Mouse (Mus musculus) MEL (cell line): ENCODE results near the gene Ctsh. TPM values are rescaled to one million over a fixed set of nuclear protein-coding genes. Genes with fewer than 3 reads are reported as not detected.
"Not testable (repeated sequence)": the region's sequence is repeated elsewhere in the genome, so short reads cannot be mapped to it uniquely, and the experiment has no call there.

ENCODE experiments used
- DNase-seq: peaks from one replicate; pipeline ENCODE4 v3.0.0; 2011; ENCODE audit warnings: low read depth, low spot score
- H3K27ac ChIP-seq: 2 replicates; pipeline ENCODE4 v1.5.1; 2012; ENCODE audit warnings: low read depth, mild to moderate bottlenecking, control low read depth, low read length, moderate library complexity; ENCODE audit not compliant: control insufficient read depth
- H3K27me3 ChIP-seq, 2 experiments: fragments of 150-350 bp in 1 of 2; sonication (generic) in 1 of 2; 2 replicates each; pipeline ENCODE4 v1.6.1; 2012; ENCODE audit warnings: low read length in 2 of 2, mild to moderate bottlenecking in 2 of 2, improper control_type of control experiment in 1 of 2, moderate library complexity in 1 of 2; ENCODE audit not compliant: insufficient read depth in 2 of 2, control insufficient read depth in 1 of 2
- H3K36me3 ChIP-seq, 2 experiments: 2 replicates each; pipeline ENCODE4 v1.6.1; 2012 to 2014; ENCODE audit warnings: low read length in 2 of 2, improper control_type of control experiment in 1 of 2, inconsistent platforms in 1 of 2, mild to moderate bottlenecking in 1 of 2; ENCODE audit not compliant: insufficient read depth in 2 of 2, control insufficient read depth in 1 of 2
- H3K4me1 ChIP-seq, 2 experiments: fragments of 150-350 bp in 1 of 2; sonication (generic) in 1 of 2; 2 replicates each; pipeline ENCODE4 v1.6.1; 2012; ENCODE audit warnings: low read length in 2 of 2, improper control_type of control experiment in 1 of 2, mild to moderate bottlenecking in 1 of 2; ENCODE audit not compliant: insufficient read depth in 2 of 2, control insufficient read depth in 1 of 2
- H3K4me3 ChIP-seq, 2 experiments: fragments of 150-350 bp in 1 of 2; sonication (generic) in 1 of 2; 2 replicates each; pipeline ENCODE4 v1.5.1; 2012; ENCODE audit warnings: low read depth in 2 of 2, low read length in 2 of 2, mild to moderate bottlenecking in 2 of 2, moderate library complexity in 2 of 2, control low read depth in 1 of 2, improper control_type of control experiment in 1 of 2; ENCODE audit not compliant: control insufficient read depth in 1 of 2, insufficient read depth in 1 of 2
- H3K79me2 ChIP-seq: 2 replicates; pipeline ENCODE4 v1.6.1; 2012; ENCODE audit warnings: mild to moderate bottlenecking, low read length, moderate library complexity; ENCODE audit not compliant: control insufficient read depth, poor library complexity, insufficient read depth
- H3K9ac ChIP-seq: 2 replicates; pipeline ENCODE4 v1.6.1; 2012; ENCODE audit warnings: low read depth, mild to moderate bottlenecking, control low read depth, low read length, moderate library complexity; ENCODE audit not compliant: control insufficient read depth, poor library complexity, severe bottlenecking
- H3K9me3 ChIP-seq: fragments of 150-350 bp; sonication (generic); replicated peaks from 2 replicates; pipeline ENCODE4 v1.6.1; 2012; ENCODE audit warnings: mild to moderate bottlenecking, low read length, improper control_type of control experiment, moderate library complexity; ENCODE audit not compliant: insufficient read depth
- BHLHE40 ChIP-seq: IDR thresholded peaks from 2 replicates; pipeline ENCODE4 v1.6.1; 2012; ENCODE audit warnings: low read depth, mild to moderate bottlenecking, inconsistent platforms, low read length, improper control_type of control experiment, borderline replicate concordance
- CHD1 ChIP-seq: IDR thresholded peaks from 2 replicates; pipeline ENCODE4 v1.6.1; 2012; ENCODE audit warnings: low read depth, mild to moderate bottlenecking, inconsistent platforms, low read length, improper control_type of control experiment
- ELF1 ChIP-seq: IDR thresholded peaks from 2 replicates; pipeline ENCODE4 v1.6.1; 2014; ENCODE audit warnings: low read depth, mild to moderate bottlenecking, inconsistent platforms, low read length, improper control_type of control experiment, moderate library complexity
- EP300 ChIP-seq, 2 experiments: IDR thresholded peaks; 2 replicates each; pipeline ENCODE4 v1.6.1; 2011; ENCODE audit warnings: improper control_type of control experiment in 2 of 2, low read length in 2 of 2, low read depth in 1 of 2, mild to moderate bottlenecking in 1 of 2
- ETS1 ChIP-seq: IDR thresholded peaks from 2 replicates; pipeline ENCODE4 v1.6.1; 2012; ENCODE audit warnings: low read depth, mild to moderate bottlenecking, inconsistent platforms, low read length, improper control_type of control experiment, moderate library complexity
- GABPA ChIP-seq: IDR thresholded peaks from 2 replicates; pipeline ENCODE4 v1.6.1; 2012; ENCODE audit warnings: low read depth, mild to moderate bottlenecking, inconsistent platforms, low read length, improper control_type of control experiment, moderate library complexity
- JUND ChIP-seq: IDR thresholded peaks from 2 replicates; pipeline ENCODE4 v1.6.1; 2011; ENCODE audit warnings: low read depth, mild to moderate bottlenecking, improper control_type of control experiment, low read length
- MAX ChIP-seq: IDR thresholded peaks from 2 replicates; pipeline ENCODE4 v1.6.1; 2011; ENCODE audit warnings: low read length, improper control_type of control experiment
- NRF1 ChIP-seq: IDR thresholded peaks from 2 replicates; pipeline ENCODE4 v1.6.1; 2014; ENCODE audit warnings: low read depth, mild to moderate bottlenecking, inconsistent platforms, low read length, improper control_type of control experiment, moderate library complexity; ENCODE audit not compliant: poor library complexity, insufficient read depth, severe bottlenecking
- POLR2AphosphoS2 ChIP-seq: IDR thresholded peaks from 2 replicates; pipeline ENCODE4 v1.6.1; 2011; ENCODE audit warnings: low read length, improper control_type of control experiment
- RCOR1 ChIP-seq: IDR thresholded peaks from 2 replicates; pipeline ENCODE4 v1.6.1; 2012; ENCODE audit warnings: low read depth, mild to moderate bottlenecking, inconsistent platforms, low read length, improper control_type of control experiment
- TBP ChIP-seq: IDR thresholded peaks from 2 replicates; pipeline ENCODE4 v1.8.0; 2011; ENCODE audit warnings: low read depth, low read length, improper control_type of control experiment
- ZC3H11A ChIP-seq: IDR thresholded peaks from 2 replicates; pipeline ENCODE4 v1.6.1; 2012; ENCODE audit warnings: low read depth, mild to moderate bottlenecking, inconsistent platforms, low read length, improper control_type of control experiment
- polyA plus RNA-seq, 2 experiments: library from polyadenylated mRNA; stranded (reverse) in 1 of 2; unstranded in 1 of 2; fragments of >175 nt in 1 of 2; fragments of >200 nt in 1 of 2; gene quantifications; 2 replicates each; pipeline versions ENCODE4 v1.2.1 to v1.2.4; 2012; ENCODE audit warnings: low replicate concordance in 2 of 2, low read depth in 1 of 2; ENCODE audit not compliant: insufficient read length in 2 of 2, insufficient read depth in 1 of 2, missing spikeins in 1 of 2
- total RNA-seq: library from RNA; depleted of rRNA; stranded (reverse); fragments of 300-350 nt; gene quantifications from 2 replicates; pipeline ENCODE4 v1.2.3, GENCODE M21; 2012

The Ctsh gene
- total and polyA plus RNA-seq, 3 experiments: not detected

GRCm38 (mm10) chr9:90059828-90060573, 6.0 kb downstream of the Ctsh start:
- Histone ChIP-seq H3K9me3 (no peaks in the 10 kb centered on the region), H3K4me1 (peaks cover 0 to 2% of the 10 kb centered on the region in 2 experiments; a peak in 1 of 4 replicates), H3K79me2 (no peaks in the 10 kb centered on the region), H3K36me3 (no peaks in the 10 kb centered on the region), H3K27me3 (no peaks in the 10 kb centered on the region), H3K4me3 (no peak overlapping the region), H3K27ac (no peak overlapping the region), H3K9ac (no peak overlapping the region)
- TF ChIP-seq JUND: no peak
- peak; percentile 75 for TF ChIP-seq TBP
- no peak for TF ChIP-seq CHD1
- TF ChIP-seq NRF1: 0 out of 2 replicates have a peak, but pooled peaks have one; percentile 38
- no peak for TF ChIP-seq POLR2AphosphoS2
- no peak for TF ChIP-seq GABPA
- no peak for DNase-seq

- DNase-seq: no peak
- Histone ChIP-seq H3K4me3 (no peak overlapping the region), H3K27ac (no peak overlapping the region)
Observed at GRCm38 (mm10) chr9:90060574-90060875, 6.6 kb downstream of the Ctsh start.

GRCm38 (mm10) chr9:90060932-90061331, 7.0 kb downstream of the Ctsh start:
- H3K4me1 ChIP-seq, H3K9ac ChIP-seq, H3K79me2 ChIP-seq, H3K4me3 ChIP-seq, H3K9me3 ChIP-seq, H3K36me3 ChIP-seq, H3K27me3 ChIP-seq, H3K27ac ChIP-seq, DNase-seq: not testable (repeated sequence)

More at GRCm38 (mm10) chr9:90060574-90060875, 6.6 kb downstream of the Ctsh start:
- H3K36me3 ChIP-seq: no peaks in the 10 kb centered on the region
- TF ChIP-seq EP300 (IDR thresholded peaks at IDR 0.05; ENCODE audit: low read depth in 1 of 2, low read length in 2 of 2): no peak
- TF ChIP-seq BHLHE40: no peak
- no peak for TF ChIP-seq ZC3H11A
- no peak for TF ChIP-seq ELF1
- no peak for TF ChIP-seq ETS1
- TF ChIP-seq MAX: no peak
- TF ChIP-seq RCOR1: no peak
- no peak overlapping the region for H3K9ac ChIP-seq
- H3K27me3 ChIP-seq: no peaks in the 10 kb centered on the region
- H3K79me2 ChIP-seq: no peaks in the 10 kb centered on the region
- H3K4me1 ChIP-seq: peaks cover 0 to 2% of the 10 kb centered on the region in 2 experiments; a peak in 1 of 4 replicates
- H3K9me3 ChIP-seq: no peaks in the 10 kb centered on the region
